Mouse (Mus musculus): ENCODE results near the gene Grk5.

GRCm38 (mm10) chr19:60946656-60947055 is 57.1 kb downstream of the Grk5 start:
- TF ChIP-seq CTCF (IDR thresholded peaks at IDR 0.05; ENCODE audit: low read depth, low read length), result no peak
- TF ChIP-seq POLR2A (IDR thresholded peaks at IDR 0.05; ENCODE audit: insufficient read depth, low read length), result no peak
- no peak for TF ChIP-seq EP300 (IDR thresholded peaks at IDR 0.05; ENCODE audit: insufficient read depth, low read depth, low read length)
